In the genomic region with DNA sequence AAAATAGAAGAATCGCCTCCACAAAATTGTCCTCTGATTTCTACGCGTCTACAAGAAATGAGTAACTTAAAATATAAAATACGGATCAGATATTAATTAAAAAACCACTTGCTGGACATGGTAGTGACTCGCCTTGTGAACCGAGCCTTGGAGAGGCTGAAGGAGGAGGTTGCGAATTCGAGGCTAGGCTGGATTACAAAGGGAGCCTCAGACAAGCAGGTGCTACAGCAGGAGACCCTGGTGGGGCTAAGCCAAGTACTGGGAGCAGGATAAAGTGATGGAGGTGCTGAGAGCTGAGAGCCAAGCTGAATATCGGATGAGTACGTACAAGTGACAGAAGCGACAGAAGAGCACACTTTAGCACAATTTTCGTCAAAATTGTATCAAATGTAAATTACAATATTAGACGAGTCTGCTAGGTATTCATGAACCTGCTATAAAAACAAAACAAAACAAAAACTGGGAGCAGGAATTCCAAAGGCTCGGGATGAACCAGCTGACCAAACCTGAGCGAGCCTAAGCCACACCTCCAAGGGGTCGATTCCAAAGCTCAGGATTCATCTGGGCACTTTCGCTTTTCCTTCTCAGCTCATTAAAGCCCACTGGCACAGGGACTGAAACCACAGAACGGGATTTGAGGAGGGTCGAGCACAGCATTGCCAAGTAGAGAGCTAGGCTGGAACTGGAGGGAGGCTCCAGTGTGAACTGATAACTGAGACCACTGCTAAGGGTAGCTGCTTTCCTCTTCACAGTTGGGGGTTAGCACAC, we compare ENCODE assay signal across 8 mouse cellular contexts. TPM values are rescaled to one million over a fixed set of nuclear protein-coding genes. Genes with fewer than 3 reads are reported as not detected.
DNase-seq lines count a peak whose midpoint lies in the region; ATAC-seq lines count a peak whose summit lies in the region.

A gene (minus strand): TSS at position 434 of the 768 bp plus-strand sequence.

- peak within 1 kb of the TSS; percentile 92 for H3K27ac ChIP-seq in forebrain, embryonic 13.5 days
- peak within 1 kb of the TSS; percentile 97 for H3K27ac ChIP-seq in midbrain, embryonic 10.5 days (replicated peaks)

- DNase-seq in frontal cortex, adult 2 months (ENCODE audit: extremely low spot score in 1 of 2, low spot score in 1 of 2): no peak
- no peak for DNase-seq in frontal cortex, postnatal 14 days (ENCODE audit: low spot score in 2 of 2)
- DNase-seq in adrenal gland, adult 2 months: peak; percentile 37
- peak; percentile 46 for DNase-seq in heart, postnatal 4 days
- no peak for DNase-seq in layer of hippocampus, postnatal 36 days
- peak; percentile 34 for DNase-seq in midbrain, embryonic 10.5 days (ENCODE audit: low spot score)
- no peak for DNase-seq in ovary, postnatal 36 days (ENCODE audit: low spot score)

- WGBS in forebrain, embryonic 13.5 days: 2% methylated on average over 19 of the region's 19 CpGs
- WGBS in midbrain, embryonic 10.5 days: 2% methylated on average over 19 of the region's 19 CpGs

- peak within 1 kb of the TSS; percentile 94 for H3K4me3 ChIP-seq in forebrain, embryonic 13.5 days
- peak within 1 kb of the TSS; percentile 88 for H3K4me3 ChIP-seq in midbrain, embryonic 10.5 days

- H3K4me1 ChIP-seq in forebrain, embryonic 13.5 days: peaks cover 47% of the 10 kb centered on the region
- H3K4me1 ChIP-seq in midbrain, embryonic 10.5 days: peaks cover 45% of the 10 kb centered on the region

- no peaks in the 10 kb centered on the region for H3K27me3 ChIP-seq in forebrain, embryonic 13.5 days
- no peaks in the 10 kb centered on the region for H3K27me3 ChIP-seq in midbrain, embryonic 10.5 days (ENCODE audit: low read depth, poor library complexity, severe bottlenecking)

- H3K36me3 ChIP-seq in forebrain, embryonic 13.5 days (ENCODE audit: poor library complexity, severe bottlenecking): peaks cover 33% of the 10 kb centered on the region
- H3K36me3 ChIP-seq in midbrain, embryonic 10.5 days: peaks cover 48% of the 10 kb centered on the region

- H3K9ac ChIP-seq in forebrain, embryonic 13.5 days: peak within 1 kb of the TSS; percentile 98

- H3K4me2 ChIP-seq in forebrain, embryonic 13.5 days: peak within 1 kb of the TSS; percentile 99

- H3K9me3 ChIP-seq in forebrain, embryonic 13.5 days (replicated peaks): 0 out of 2 replicates have a peak, but pooled peaks cover 5% of the 10 kb centered on the region
- H3K9me3 ChIP-seq in midbrain, embryonic 10.5 days (replicated peaks): peaks cover 7% of the 10 kb centered on the region

- peak; percentile 40 for ATAC-seq in forebrain, embryonic 13.5 days

RNA-seq across cellular contexts. Expression of the gene that starts here (rescaled TPM):
- 131 and 146 TPM in 2 replicates for polyA plus RNA-seq in frontal cortex, adult 2 months (2012; rRNA removed)
- total RNA-seq in adrenal gland, adult 2 months (2021): 10 to 100 TPM; 68.3 to 70.8 TPM
- 159 and 163 TPM in 2 replicates for polyA plus RNA-seq in adrenal gland, adult 2 months (2012; rRNA removed)
- 22.4 and 23.6 TPM in 2 replicates for polyA plus RNA-seq in forebrain, embryonic 13.5 days (2015; fragmentation: Nextera tagmentation; extraction: Ambion mirVana)
- total RNA-seq in heart, postnatal 4 days (2021): 10 to 100 TPM; 45.4 to 45.6 TPM
- total RNA-seq in layer of hippocampus, postnatal 36 days (2021): 100 to 1,000 TPM; 113 to 120 TPM
- 20.3 and 20.5 TPM in 2 replicates for polyA plus RNA-seq in midbrain, embryonic 10.5 days (2016; fragmentation: Nextera tagmentation; extraction: Ambion mirVana)

Comparison
In these comparisons a context has a peak if more than half of its experiments do, and no peak if none do; other contexts are left out.
1. DNase-seq: peak in adrenal gland, adult 2 months (single experiment), heart, postnatal 4 days (single experiment) and midbrain, embryonic 10.5 days (single experiment); none in frontal cortex, adult 2 months (0 of 2), frontal cortex, postnatal 14 days (0 of 2), layer of hippocampus, postnatal 36 days (0 of 2) and ovary, postnatal 36 days (single experiment).